ENCODE assay signal across 19 mouse cellular contexts in the genomic region with DNA sequence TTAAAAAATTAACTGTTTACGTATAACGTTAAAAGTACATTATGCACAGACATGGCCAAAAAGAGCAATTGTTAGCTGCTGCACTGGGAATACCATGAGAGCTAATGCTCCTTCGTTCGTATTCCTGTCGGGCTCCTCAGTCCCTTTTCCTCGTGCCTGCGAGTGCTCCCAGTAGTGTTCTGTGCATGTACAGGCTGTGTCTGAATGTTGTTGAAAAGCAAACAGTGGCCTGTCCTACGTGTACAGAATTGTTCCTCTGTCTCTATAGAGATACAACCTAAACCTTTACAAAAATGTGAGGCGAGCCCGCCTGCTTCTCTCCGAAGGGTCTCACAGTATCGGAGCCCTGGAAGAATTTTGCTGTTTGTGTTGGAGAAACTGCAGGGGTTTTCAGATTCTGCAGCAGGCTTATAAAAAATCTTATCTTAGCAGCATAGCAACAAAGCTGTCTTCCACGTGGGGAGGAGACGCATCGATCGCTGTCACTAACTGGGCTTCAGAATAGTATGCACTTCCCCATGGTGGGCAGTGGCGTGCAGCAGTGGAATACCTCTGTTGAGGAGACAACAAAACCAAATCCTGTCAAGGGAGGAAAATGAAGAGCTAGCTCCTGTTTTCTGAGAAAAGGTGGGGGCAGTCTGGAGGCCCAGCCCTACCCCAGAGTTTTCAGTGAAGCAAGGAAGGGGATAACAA.
DNase-seq lines count a peak whose midpoint lies in the region; ATAC-seq and TF ChIP-seq lines count a peak whose summit lies in the region.
"Had no signal": no experiment of that assay in that cellular context is flagged by ENCODE, and none has a peak within 500 bp of the region (broad histone marks: within the 10 kb centered on the region; RNA-seq: fewer than 3 reads in every experiment).

No protein-coding gene starts in this region.

- DNase-seq in forebrain, postnatal 0 days = peak; percentile 47
- DNase-seq in hindbrain, embryonic 11.5 days (ENCODE audit: low spot score) = no peak
- DNase-seq in right cerebral cortex, postnatal 4 days = peak; percentile 26
- DNase-seq in right cerebral cortex, postnatal 25 days = no peak
- no peak for DNase-seq in stomach, postnatal 0 days (ENCODE audit: low spot score)
- DNase-seq in cerebellum, postnatal 25 days = no peak
- DNase-seq: adrenal gland, adult 2 months; cerebellum, postnatal 10 days; embryo, embryonic 11 days; gastrocnemius, postnatal 10 days; kidney, adult 8-10 months; kidney, postnatal 4 days; right cerebral cortex, adult 18-20 months had no signal

- H3K27me3 ChIP-seq in forebrain, postnatal 0 days (ENCODE audit: insufficient read depth, low read length) = no peaks in the 10 kb centered on the region
- H3K27me3 ChIP-seq in forebrain, embryonic 12.5 days = peaks cover 28% of the 10 kb centered on the region
- H3K27me3 ChIP-seq in hindbrain, embryonic 15.5 days = peaks cover 36% of the 10 kb centered on the region
- H3K27me3 ChIP-seq in hindbrain, embryonic 11.5 days (ENCODE audit: control insufficient read depth, insufficient read depth, low read length) = peaks cover 52% of the 10 kb centered on the region
- H3K27me3 ChIP-seq in stomach, postnatal 0 days (ENCODE audit: control insufficient read depth, insufficient read depth, low read length) = no peaks in the 10 kb centered on the region
- H3K27me3 ChIP-seq: CH12.LX; liver, embryonic 12.5 days had no signal

- 0 out of 2 replicates have a peak overlapping the region, but pooled peaks have one; percentile 21 for H3K27ac ChIP-seq in forebrain, postnatal 0 days (ENCODE audit: low read depth, low read length)
- no peak overlapping the region for H3K27ac ChIP-seq in forebrain, embryonic 12.5 days
- H3K27ac ChIP-seq in hindbrain, embryonic 15.5 days (replicated peaks) = peak overlapping the region; percentile 17; the same call in 1 of the 2 replicates
- no peak overlapping the region for H3K27ac ChIP-seq in hindbrain, embryonic 11.5 days (ENCODE audit: low read depth, low read length)
- no peak overlapping the region for H3K27ac ChIP-seq in stomach, postnatal 0 days (replicated peaks)
- H3K27ac ChIP-seq: liver, embryonic 12.5 days had no signal

- no peak overlapping the region for H3K4me3 ChIP-seq in forebrain, postnatal 0 days (ENCODE audit: low read depth, low read length)
- no peak overlapping the region for H3K4me3 ChIP-seq in forebrain, embryonic 12.5 days (replicated peaks)
- H3K4me3 ChIP-seq in hindbrain, embryonic 15.5 days = no peak overlapping the region
- H3K4me3 ChIP-seq in hindbrain, embryonic 11.5 days (ENCODE audit: low read depth, low read length) = no peak overlapping the region
- no peak overlapping the region for H3K4me3 ChIP-seq in stomach, postnatal 0 days (ENCODE audit: low read depth, low read length)
- H3K4me3 ChIP-seq: erythroblast, embryonic 14.5 days; liver, embryonic 12.5 days; myocyte had no signal

- ATAC-seq in forebrain, postnatal 0 days = peak; percentile 65
- ATAC-seq in forebrain, embryonic 12.5 days (ENCODE audit: low FRiP score) = no peak
- ATAC-seq in hindbrain, embryonic 15.5 days (ENCODE audit: low FRiP score, low read depth) = peak; percentile 56; the same call in 1 of the 2 replicates
- no peak for ATAC-seq in hindbrain, embryonic 11.5 days (ENCODE audit: low FRiP score)
- ATAC-seq in stomach, postnatal 0 days (ENCODE audit: low FRiP score, low TSS enrichment) = no peak
- ATAC-seq: liver, embryonic 12.5 days had no signal

- no peak overlapping the region for H3K9ac ChIP-seq in forebrain, postnatal 0 days
- H3K9ac ChIP-seq in forebrain, embryonic 12.5 days = no peak overlapping the region
- no peak overlapping the region for H3K9ac ChIP-seq in hindbrain, embryonic 15.5 days
- no peak overlapping the region for H3K9ac ChIP-seq in hindbrain, embryonic 11.5 days (ENCODE audit: low read depth, low read length)
- peak overlapping the region; percentile 8; the same call in 1 of the 2 replicates for H3K9ac ChIP-seq in stomach, postnatal 0 days (ENCODE audit: low read length)
- H3K9ac ChIP-seq: liver, embryonic 12.5 days had no signal

- H3K36me3 ChIP-seq in forebrain, postnatal 0 days (ENCODE audit: insufficient read depth) = no peaks in the 10 kb centered on the region
- H3K36me3 ChIP-seq in forebrain, embryonic 12.5 days (replicated peaks) = no peaks in the 10 kb centered on the region
- no peaks in the 10 kb centered on the region for H3K36me3 ChIP-seq in hindbrain, embryonic 15.5 days
- H3K36me3 ChIP-seq in hindbrain, embryonic 11.5 days (ENCODE audit: control insufficient read depth, insufficient read depth, low read length) = no peaks in the 10 kb centered on the region
- no peaks in the 10 kb centered on the region for H3K36me3 ChIP-seq in stomach, postnatal 0 days (ENCODE audit: control insufficient read depth, insufficient read depth, low read length)
- H3K36me3 ChIP-seq: liver, embryonic 12.5 days had no signal

- no peaks in the 10 kb centered on the region; the same call in 1 of the 2 replicates for H3K4me1 ChIP-seq in forebrain, postnatal 0 days (ENCODE audit: insufficient read depth)
- peaks cover 12% of the 10 kb centered on the region for H3K4me1 ChIP-seq in forebrain, embryonic 12.5 days
- peaks cover 17% of the 10 kb centered on the region for H3K4me1 ChIP-seq in hindbrain, embryonic 15.5 days (replicated peaks)
- no peaks in the 10 kb centered on the region for H3K4me1 ChIP-seq in hindbrain, embryonic 11.5 days (replicated peaks; ENCODE audit: control insufficient read depth, insufficient read depth, low read length)
- no peaks in the 10 kb centered on the region for H3K4me1 ChIP-seq in stomach, postnatal 0 days (replicated peaks; ENCODE audit: control insufficient read depth, insufficient read depth)
- H3K4me1 ChIP-seq: liver, embryonic 12.5 days had no signal

- no peak for TF ChIP-seq EP300 in stomach, postnatal 0 days (optimal IDR thresholded peaks at IDR 0.05)

- no peaks in the 10 kb centered on the region for H3K9me3 ChIP-seq in forebrain, postnatal 0 days (ENCODE audit: low read length)
- H3K9me3 ChIP-seq in forebrain, embryonic 12.5 days = no peaks in the 10 kb centered on the region
- H3K9me3 ChIP-seq in hindbrain, embryonic 15.5 days = no peaks in the 10 kb centered on the region
- H3K9me3 ChIP-seq in hindbrain, embryonic 11.5 days (ENCODE audit: control insufficient read depth, low read length) = no peaks in the 10 kb centered on the region
- no peaks in the 10 kb centered on the region for H3K9me3 ChIP-seq in stomach, postnatal 0 days (ENCODE audit: control insufficient read depth, low read length)
- H3K9me3 ChIP-seq: liver, embryonic 12.5 days had no signal

- no peak for TF ChIP-seq CTCF in forebrain, postnatal 0 days (IDR thresholded peaks at IDR 0.05; ENCODE audit: low read depth)
- TF ChIP-seq CTCF in stomach, postnatal 0 days (IDR thresholded peaks at IDR 0.05; ENCODE audit: low read depth) = no peak

- 44% methylated on average over 17 of the region's 17 CpGs for WGBS in forebrain, postnatal 0 days
- WGBS in forebrain, embryonic 12.5 days = 73% methylated on average over 17 of the region's 17 CpGs
- 46% methylated on average over 17 of the region's 17 CpGs for WGBS in hindbrain, embryonic 15.5 days
- WGBS in hindbrain, embryonic 11.5 days = 67% methylated on average over 17 of the region's 17 CpGs
- WGBS in stomach, postnatal 0 days = 48% methylated on average over 17 of the region's 17 CpGs

- H3K4me2 ChIP-seq in forebrain, postnatal 0 days (ENCODE audit: low read depth) = no peak overlapping the region
- H3K4me2 ChIP-seq in forebrain, embryonic 12.5 days = no peak overlapping the region
- H3K4me2 ChIP-seq in hindbrain, embryonic 15.5 days = no peak overlapping the region
- no peak overlapping the region for H3K4me2 ChIP-seq in hindbrain, embryonic 11.5 days (replicated peaks; ENCODE audit: low read depth, low read length)
- H3K4me2 ChIP-seq in stomach, postnatal 0 days (replicated peaks; ENCODE audit: low read depth) = no peak overlapping the region
- H3K4me2 ChIP-seq: liver, embryonic 12.5 days had no signal

Comparison
In these comparisons a context has a peak if more than half of its experiments do, and no peak if none do; other contexts are left out.
1. ATAC-seq: peak in forebrain, postnatal 0 days (single experiment) and hindbrain, embryonic 15.5 days (single experiment); none in forebrain, embryonic 12.5 days (single experiment), hindbrain, embryonic 11.5 days (single experiment) and stomach, postnatal 0 days (single experiment).
2. DNase-seq: peak in forebrain, postnatal 0 days (single experiment) and right cerebral cortex, postnatal 4 days (single experiment); none in hindbrain, embryonic 11.5 days (single experiment), right cerebral cortex, postnatal 25 days (single experiment), stomach, postnatal 0 days (single experiment) and cerebellum, postnatal 25 days (0 of 2).
3. H3K27ac ChIP-seq: peak in forebrain, postnatal 0 days (single experiment) and hindbrain, embryonic 15.5 days (single experiment); none in forebrain, embryonic 12.5 days (single experiment), hindbrain, embryonic 11.5 days (single experiment) and stomach, postnatal 0 days (single experiment).